Mouse (Mus musculus) hindbrain, embryonic 11.5 days (tissue): Measurements from ENCODE around the gene Slit3. TPM values are rescaled to one million over a fixed set of nuclear protein-coding genes. Genes with fewer than 3 reads are reported as not detected.

Source experiments
- ATAC-seq: fragments of 200-750 bp; cut with Nextera tagmentation; 2 replicates; pipeline ENCODE4 v1.8.0; 2017; ENCODE audit warnings: mild to moderate bottlenecking, moderate TSS enrichment, moderate library complexity; ENCODE audit not compliant: low FRiP score
- DNase-seq: peaks from one replicate; pipeline ENCODE4 v3.0.0-alpha.2; 2015; ENCODE audit warnings: low spot score
- H3K27ac ChIP-seq: fragments of 300-500 bp; sonication (generic); 2 replicates; pipeline ENCODE4 v1.5.1; 2014; ENCODE audit warnings: mild to moderate bottlenecking, low read depth, low read length
- H3K27me3 ChIP-seq: fragments of 300-500 bp; sonication (generic); 2 replicates; pipeline ENCODE4 v1.6.1; 2014; ENCODE audit warnings: mild to moderate bottlenecking, low read length, moderate library complexity, mixed read lengths; ENCODE audit not compliant: control insufficient read depth, insufficient read depth
- H3K36me3 ChIP-seq: fragments of 300-500 bp; sonication (generic); 2 replicates; pipeline ENCODE4 v1.6.1; 2014; ENCODE audit warnings: mild to moderate bottlenecking, low read length, moderate library complexity, mixed read lengths; ENCODE audit not compliant: control insufficient read depth, insufficient read depth
- H3K4me1 ChIP-seq: fragments of 300-500 bp; sonication (generic); replicated peaks from 2 replicates; pipeline ENCODE4 v1.6.1; 2014; ENCODE audit warnings: low read length, mixed read lengths; ENCODE audit not compliant: control insufficient read depth, insufficient read depth
- H3K4me2 ChIP-seq: fragments of 300-500 bp; sonication (generic); replicated peaks from 2 replicates; pipeline ENCODE4 v1.6.1; 2014; ENCODE audit warnings: mild to moderate bottlenecking, low read depth, low read length
- H3K4me3 ChIP-seq: fragments of 300-500 bp; sonication (generic); 2 replicates; pipeline ENCODE4 v1.5.1; 2014; ENCODE audit warnings: low read depth, low read length
- H3K9ac ChIP-seq: fragments of 300-500 bp; sonication (generic); 2 replicates; pipeline ENCODE4 v1.6.1; 2014; ENCODE audit warnings: low read depth, low read length
- H3K9me3 ChIP-seq: fragments of 300-500 bp; sonication (generic); 2 replicates; pipeline ENCODE4 v1.6.1; 2016; ENCODE audit warnings: low read length; ENCODE audit not compliant: control insufficient read depth
- WGBS: fragments of 180-500 bp; shearing (Covaris S2); extraction: QIAGEN DNeasy Blood & Tissue Kit; methylation state at CpG from one replicate; pipeline ENCODE4 v1.1.7; 2014; 5-methylcytosine and 5-hydroxymethylcytosine counted together
- microRNA counts: library from miRNA; unstranded; fragments of <30 nt; microRNA quantifications from one replicate; lab custom pipeline; 2015
- polyA plus RNA-seq: library from polyadenylated mRNA; unstranded; fragments of >200 nt; fragmentation: Nextera tagmentation; extraction: Ambion mirVana; gene quantifications from 2 replicates; pipeline ENCODE4 v1.2.1, GENCODE M21; 2014

Gene Slit3
- polyA plus RNA-seq, 1 experiment from 2014 or later = 39.3 TPM

DNA sequence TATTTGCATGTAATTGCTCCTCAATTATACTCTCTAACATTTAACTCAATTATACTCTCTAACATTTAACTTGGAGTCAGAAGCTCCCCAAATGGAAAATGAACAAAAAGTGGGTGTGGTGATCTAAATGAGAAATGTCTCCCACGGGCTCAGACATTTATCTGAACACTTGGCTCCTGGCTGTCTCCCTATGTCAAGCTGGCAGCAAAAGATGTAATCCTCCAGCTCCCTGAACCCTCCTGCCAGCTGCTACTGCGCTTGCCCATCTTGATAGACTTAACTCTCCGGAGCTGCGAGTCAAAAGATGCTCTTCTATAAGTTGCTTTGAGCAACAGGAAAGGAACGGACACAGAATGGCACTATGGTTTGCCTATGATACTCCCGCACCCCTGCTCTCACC, 623.5 kb downstream of the Slit3 start:
- ATAC-seq (no peak), DNase-seq (no peak)
- Histone ChIP-seq H3K4me1 (no peaks in the 10 kb centered on the region), H3K4me2 (no peak overlapping the region), H3K27ac (no peak overlapping the region), H3K27me3 (no peaks in the 10 kb centered on the region), H3K4me3 (no peak overlapping the region), H3K9ac (no peak overlapping the region), H3K36me3 (no peaks in the 10 kb centered on the region), H3K9me3 (no peaks in the 10 kb centered on the region)
- WGBS = 94% methylated on average over 6 of the region's 6 CpGs

DNA sequence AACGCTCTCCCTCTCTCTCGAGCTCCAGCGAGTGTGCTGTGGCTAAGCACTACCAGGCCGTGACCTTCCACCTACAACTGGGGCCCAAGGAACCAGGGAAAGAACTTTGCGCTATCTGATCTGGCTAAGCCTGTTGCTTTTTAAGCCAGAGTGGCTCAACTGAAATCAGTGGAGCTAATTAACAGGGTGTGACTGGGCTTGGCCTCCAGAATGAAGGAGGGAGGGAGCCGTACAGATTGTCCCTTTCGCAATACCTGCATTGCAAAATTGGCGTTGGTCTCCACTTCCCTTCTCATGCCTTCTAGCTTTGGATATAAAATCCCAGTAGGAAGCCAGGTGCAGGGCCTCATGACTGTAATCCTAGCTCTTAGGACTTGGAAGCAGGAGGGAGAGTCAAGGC, 629.6 kb downstream of the Slit3 start:
- no peak overlapping the region for H3K9ac ChIP-seq
- no peak for DNase-seq
- no peaks in the 10 kb centered on the region for H3K9me3 ChIP-seq
- no peaks in the 10 kb centered on the region for H3K4me1 ChIP-seq
- H3K36me3 ChIP-seq = no peaks in the 10 kb centered on the region
- H3K27ac ChIP-seq = no peak overlapping the region
- no peak overlapping the region for H3K4me3 ChIP-seq
- H3K4me2 ChIP-seq = no peak overlapping the region
- 76% methylated on average over 8 of the region's 8 CpGs for WGBS
- ATAC-seq = no peak
- H3K27me3 ChIP-seq = no peaks in the 10 kb centered on the region

DNA sequence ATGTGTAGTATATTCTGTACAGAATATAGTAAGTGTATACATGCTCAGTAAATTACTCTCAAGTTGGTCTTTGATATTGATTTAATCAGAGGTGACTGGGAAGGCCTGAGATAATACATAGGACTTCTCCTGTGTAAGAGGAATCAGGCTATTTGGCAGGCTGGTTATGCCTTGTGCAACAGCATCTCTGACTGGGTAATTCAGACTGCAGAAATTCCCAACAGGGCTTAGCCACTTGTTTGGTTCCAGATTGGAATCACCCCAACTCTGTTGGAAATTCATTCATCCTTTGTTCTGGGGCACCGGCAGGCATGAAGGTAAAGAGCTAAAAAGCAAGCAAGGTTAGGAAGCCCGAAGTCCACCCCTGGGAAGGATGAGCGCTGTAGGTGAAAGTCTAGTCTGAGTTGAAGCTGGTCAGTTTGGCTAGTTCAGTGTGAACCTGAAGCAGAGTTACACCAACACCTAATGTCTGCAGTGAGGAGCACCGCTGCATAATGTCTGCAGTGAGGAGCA, 633.9 kb downstream of the Slit3 start:
- ATAC-seq (no peak), DNase-seq (no peak)
- Histone ChIP-seq H3K4me1 (no peaks in the 10 kb centered on the region), H3K27me3 (no peaks in the 10 kb centered on the region), H3K9ac (no peak overlapping the region), H3K27ac (no peak overlapping the region), H3K36me3 (no peaks in the 10 kb centered on the region), H3K9me3 (no peaks in the 10 kb centered on the region), H3K4me2 (no peak overlapping the region), H3K4me3 (no peak overlapping the region)
- 81% methylated on average over 4 of the region's 4 CpGs for WGBS

DNA sequence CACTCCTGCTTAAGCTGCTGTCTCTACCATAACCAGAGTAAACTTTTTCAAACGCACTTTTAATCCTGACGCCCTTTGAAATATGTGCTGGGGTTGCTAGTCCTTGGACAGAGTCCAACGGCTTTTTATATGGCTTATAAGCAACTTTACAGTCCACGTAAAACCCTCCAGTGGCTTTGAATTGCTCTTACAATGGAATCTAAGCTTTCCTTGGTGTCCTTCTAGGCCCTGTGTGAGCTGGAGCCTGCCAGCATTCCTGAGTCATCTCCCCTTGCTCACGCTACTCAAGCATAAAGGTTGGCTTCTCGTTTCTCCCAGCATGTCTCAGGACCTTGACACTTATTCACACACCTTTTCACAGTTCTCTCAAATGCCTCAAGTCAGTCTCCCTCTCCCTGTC, 634.5 kb downstream of the Slit3 start:
- 77% methylated on average over 6 of the region's 6 CpGs for WGBS
- Histone ChIP-seq H3K4me2 (no peak overlapping the region), H3K36me3 (no peaks in the 10 kb centered on the region), H3K4me3 (no peak overlapping the region), H3K9me3 (no peaks in the 10 kb centered on the region), H3K27ac (no peak overlapping the region), H3K27me3 (no peaks in the 10 kb centered on the region), H3K4me1 (no peaks in the 10 kb centered on the region), H3K9ac (no peak overlapping the region)
- ATAC-seq (no peak), DNase-seq (no peak)

DNA sequence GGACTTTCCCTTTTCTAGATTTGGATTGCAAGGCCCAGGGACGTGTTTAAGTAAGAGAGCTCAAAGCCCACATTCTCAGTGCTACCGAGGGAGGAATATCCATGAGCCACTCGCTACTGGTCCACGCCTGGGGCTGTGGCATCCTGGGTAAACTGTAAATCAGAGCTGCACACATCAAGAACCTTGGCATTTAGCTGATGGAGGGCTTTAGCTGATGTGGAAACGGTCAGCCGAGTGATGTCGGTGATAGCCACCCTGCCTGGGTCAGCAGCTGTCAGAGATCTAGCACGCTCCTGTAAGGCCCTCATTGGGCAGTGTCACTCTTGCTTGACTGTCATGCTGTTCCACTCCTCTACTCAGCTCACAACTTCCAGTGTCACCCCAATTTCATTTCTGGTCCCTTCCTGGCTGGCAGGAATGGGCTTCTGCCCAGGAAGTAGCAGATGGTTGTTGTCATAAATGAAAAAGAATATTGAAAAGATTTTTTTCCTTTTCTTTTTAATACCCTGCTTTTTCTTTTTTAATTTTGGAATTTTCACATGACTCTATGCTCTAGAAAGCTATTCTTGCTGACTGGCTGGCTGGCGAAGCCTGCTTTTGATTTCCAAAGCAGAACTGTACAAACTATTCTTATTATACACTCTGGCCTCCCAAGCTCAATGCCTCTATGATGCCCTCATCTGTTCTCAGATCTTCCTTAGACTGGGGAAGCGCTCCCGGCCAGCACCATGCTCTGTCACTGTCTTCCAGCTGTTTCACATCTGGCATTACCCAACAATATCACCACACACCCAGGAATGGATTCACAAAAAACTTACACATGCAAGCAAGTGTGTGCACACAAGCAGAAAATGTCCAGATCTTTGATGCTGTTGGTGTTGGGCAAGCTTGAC, 635.6 kb downstream of the Slit3 start:
- no peaks in the 10 kb centered on the region for H3K4me1 ChIP-seq
- H3K27me3 ChIP-seq = no peaks in the 10 kb centered on the region
- H3K36me3 ChIP-seq = no peaks in the 10 kb centered on the region
- ATAC-seq = no peak
- 74% methylated on average over 11 of the region's 11 CpGs for WGBS
- H3K4me2 ChIP-seq = no peak overlapping the region
- H3K9me3 ChIP-seq = no peaks in the 10 kb centered on the region
- no peak overlapping the region for H3K27ac ChIP-seq
- H3K4me3 ChIP-seq = no peak overlapping the region
- H3K9ac ChIP-seq = no peak overlapping the region
- no peak for DNase-seq

MicroRNAs within 50 kb of the gene (microRNA counts, 519-probe panel; counts per million panel counts)
- 6,211 counts per million, percentile 88 among the panel's probes with 10 or more counts for microRNA mmu-miR-218 (lab: Ali Mortazavi, UCI)
